Mouse (Mus musculus) WW6 (cell line): Measurements from ENCODE around the gene Rabep2.

Experiments
- DNase-seq: peaks from one replicate; pipeline ENCODE4 v3.0.0-alpha.2; 2013; ENCODE audit warnings: low read depth, low spot score

Rabep2 gene

DNA sequence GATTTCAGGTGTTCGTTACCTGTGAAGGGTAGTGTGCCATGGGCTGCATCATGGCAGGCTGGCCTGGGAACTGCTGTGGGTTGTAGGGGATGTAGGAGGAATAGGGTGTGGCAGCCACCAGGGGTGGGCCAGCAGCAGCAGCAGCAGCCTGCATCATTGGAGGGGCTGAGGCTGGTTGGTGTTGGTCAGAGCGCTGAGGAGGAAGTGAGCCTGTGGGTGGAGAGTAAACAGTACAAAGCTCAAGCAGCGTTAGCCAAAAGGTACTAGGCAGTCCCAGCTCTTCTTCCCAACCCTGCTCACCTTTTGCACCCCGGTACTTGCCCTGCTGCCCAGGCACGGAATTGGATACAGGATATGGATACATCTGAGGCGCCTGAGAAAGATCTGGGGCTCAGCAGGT is 65.6 kb downstream of the Rabep2 start:
- DNase-seq, result no peak

- no peak for DNase-seq
Observed at GRCm38 (mm10) chr7:126496475-126496874, 67.9 kb downstream of the Rabep2 start.

DNA sequence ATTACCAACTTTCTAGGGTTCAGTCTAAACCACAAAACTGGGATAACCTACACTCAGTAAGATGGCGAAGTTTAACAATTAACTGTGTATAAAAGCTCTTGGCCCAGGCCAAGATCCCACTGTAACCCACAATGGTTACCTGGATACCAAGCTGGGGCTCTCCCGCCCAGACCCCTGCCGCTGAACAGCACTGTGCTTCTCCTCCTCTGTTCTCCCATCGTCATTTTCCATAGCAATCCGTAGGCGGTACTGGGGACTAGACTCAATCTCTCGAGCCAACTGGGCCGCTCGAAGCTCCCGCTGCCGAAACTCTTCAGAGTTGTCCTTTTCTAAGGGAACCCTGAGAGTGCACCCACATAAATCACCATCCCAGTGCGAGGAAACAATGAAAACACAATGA is 69.4 kb downstream of the Rabep2 start:
- DNase-seq, result no peak
